Mouse (Mus musculus) liver, embryonic 15.5 days (tissue): ENCODE measurements around the gene Spry2. TPM values are rescaled to one million over a fixed set of nuclear protein-coding genes. Genes with fewer than 3 reads are reported as not detected.

Experiments used
- ATAC-seq: fragments of 200-750 bp; cut with Nextera tagmentation; 2 replicates; pipeline ENCODE4 v1.8.0; 2017; ENCODE audit warnings: moderate number of reproducible peaks, mild to moderate bottlenecking, moderate library complexity; ENCODE audit not compliant: insufficient read depth
- H3K27ac ChIP-seq: fragments of 300-500 bp; sonication (generic); replicated peaks from 2 replicates; pipeline ENCODE4 v1.5.1; 2015; ENCODE audit warnings: mild to moderate bottlenecking, inconsistent platforms
- H3K27me3 ChIP-seq: fragments of 300-500 bp; sonication (generic); 2 replicates; pipeline ENCODE4 v1.6.1; 2015; ENCODE audit warnings: mild to moderate bottlenecking, inconsistent platforms
- H3K36me3 ChIP-seq: fragments of 300-500 bp; sonication (generic); replicated peaks from 2 replicates; pipeline ENCODE4 v1.6.1; 2015; ENCODE audit warnings: moderate library complexity, mild to moderate bottlenecking, inconsistent platforms
- H3K4me1 ChIP-seq: fragments of 300-500 bp; sonication (generic); replicated peaks from 2 replicates; pipeline ENCODE4 v1.6.1; 2015; ENCODE audit warnings: inconsistent platforms
- H3K4me2 ChIP-seq: fragments of 300-500 bp; sonication (generic); 2 replicates; pipeline ENCODE4 v1.6.1; 2015; ENCODE audit warnings: moderate library complexity, mild to moderate bottlenecking, inconsistent platforms
- H3K4me3 ChIP-seq: fragments of 300-500 bp; sonication (generic); replicated peaks from 2 replicates; pipeline ENCODE4 v1.5.1; 2015; ENCODE audit warnings: mild to moderate bottlenecking, inconsistent platforms
- H3K9ac ChIP-seq: fragments of 300-500 bp; sonication (generic); 2 replicates; pipeline ENCODE4 v1.6.1; 2015; ENCODE audit warnings: moderate library complexity, mild to moderate bottlenecking, inconsistent platforms
- H3K9me3 ChIP-seq: fragments of 300-500 bp; sonication (generic); replicated peaks from 2 replicates; pipeline ENCODE4 v1.6.1; 2016; ENCODE audit warnings: inconsistent platforms
- WGBS: fragments of 180-500 bp; shearing (Covaris S2); methylation state at CpG from one replicate; pipeline ENCODE4 v1.1.7; 2015; ENCODE audit warnings: mixed read lengths; ENCODE audit not compliant: insufficient replicate concordance; 5-methylcytosine and 5-hydroxymethylcytosine counted together
- polyA plus RNA-seq: library from polyadenylated mRNA; unstranded; fragments of >200 nt; fragmentation: Nextera tagmentation; extraction: Ambion mirVana; gene quantifications from 2 replicates; pipeline ENCODE4 v1.2.1, GENCODE M21; 2015

The Spry2 gene
- polyA plus RNA-seq, 1 experiment from 2014 or later = 3.2 TPM

- Histone ChIP-seq H3K4me1 (no peaks in the 10 kb centered on the region), H3K4me2 (no peak overlapping the region), H3K9ac (no peak overlapping the region), H3K27ac (no peak overlapping the region), H3K27me3 (no peaks in the 10 kb centered on the region), H3K36me3 (no peaks in the 10 kb centered on the region), H3K9me3 (no peaks in the 10 kb centered on the region), H3K4me3 (no peak overlapping the region)
- 64% methylated on average over 4 of the region's 4 CpGs for WGBS
- ATAC-seq = no peak
These were observed 8.9 kb upstream of the Spry2 start for GRCm38 (mm10) chr14:105905509-105905908.

GRCm38 (mm10) chr14:105902807-105903206 lies 6.2 kb upstream of the Spry2 start:
- Histone ChIP-seq H3K4me1 (no peaks in the 10 kb centered on the region), H3K9me3 (no peaks in the 10 kb centered on the region), H3K4me2 (no peak overlapping the region), H3K4me3 (no peak overlapping the region), H3K36me3 (no peaks in the 10 kb centered on the region), H3K27ac (no peak overlapping the region), H3K9ac (no peak overlapping the region), H3K27me3 (peaks cover 15% of the 10 kb centered on the region)
- WGBS = 70% methylated on average over 7 of the region's 7 CpGs
- no peak for ATAC-seq

GRCm38 (mm10) chr14:105900841-105901240 lies 4.2 kb upstream of the Spry2 start:
- Histone ChIP-seq H3K4me3 (no peak overlapping the region), H3K9ac (no peak overlapping the region), H3K27me3 (peaks cover 35% of the 10 kb centered on the region), H3K4me1 (no peaks in the 10 kb centered on the region), H3K36me3 (no peaks in the 10 kb centered on the region), H3K4me2 (no peak overlapping the region), H3K9me3 (no peaks in the 10 kb centered on the region), H3K27ac (no peak overlapping the region)
- 79% methylated on average over 3 of the region's 3 CpGs for WGBS
- no peak for ATAC-seq

- Histone ChIP-seq H3K27me3 (peaks cover 51% of the 10 kb centered on the region), H3K9ac (no peak overlapping the region), H3K27ac (no peak overlapping the region)
These were observed 2.5 kb upstream of the Spry2 start for GRCm38 (mm10) chr14:105899116-105899515.

GRCm38 (mm10) chr14:105898266-105899111 lies 1.9 kb upstream of the Spry2 start:
- no peaks in the 10 kb centered on the region for H3K9me3 ChIP-seq
- no peaks in the 10 kb centered on the region for H3K4me1 ChIP-seq
- H3K27ac ChIP-seq = no peak overlapping the region; the same call in 1 of the 2 replicates
- H3K36me3 ChIP-seq = no peaks in the 10 kb centered on the region
- peak overlapping the region; percentile 21; the same call in 1 of the 2 replicates for H3K9ac ChIP-seq
- peaks cover 55% of the 10 kb centered on the region for H3K27me3 ChIP-seq
- peak overlapping the region; percentile 58 for H3K4me3 ChIP-seq
- ATAC-seq = 0 out of 2 replicates have a peak, but pooled peaks have one; percentile 2
- H3K4me2 ChIP-seq = peak overlapping the region; percentile 74
- WGBS = under 1% methylated on average over 58 of the region's 58 CpGs

More at GRCm38 (mm10) chr14:105899116-105899515, 2.5 kb upstream of the Spry2 start:
- ATAC-seq = no peak
- WGBS = 10% methylated on average over 11 of the region's 11 CpGs
- Histone ChIP-seq H3K4me3 (peak overlapping the region; percentile 58), H3K9me3 (no peaks in the 10 kb centered on the region), H3K36me3 (no peaks in the 10 kb centered on the region), H3K4me2 (peak overlapping the region; percentile 74), H3K4me1 (no peaks in the 10 kb centered on the region)

- Histone ChIP-seq H3K36me3 (0 out of 2 replicates have a peak, but pooled peaks cover 8% of the 10 kb centered on the region), H3K27ac (peak overlapping the region; percentile 81), H3K9me3 (no peaks in the 10 kb centered on the region), H3K4me3 (peak overlapping the region; percentile 58), H3K4me2 (peak overlapping the region; percentile 74), H3K4me1 (peaks cover 3% of the 10 kb centered on the region; the same call in 1 of the 2 replicates), H3K9ac (peak overlapping the region; percentile 39), H3K27me3 (peaks cover 58% of the 10 kb centered on the region)
- ATAC-seq = peak; percentile 14
- under 1% methylated on average over 18 of the region's 28 CpGs for WGBS
These were observed 1.0 kb upstream of the Spry2 start for GRCm38 (mm10) chr14:105897569-105898101.

GRCm38 (mm10) chr14:105895961-105896651 lies 513 bp downstream of the Spry2 start:
- Histone ChIP-seq H3K9ac (peak overlapping the region; percentile 49), H3K36me3 (0 out of 2 replicates have a peak, but pooled peaks cover 8% of the 10 kb centered on the region), H3K27me3 (peaks cover 58% of the 10 kb centered on the region), H3K4me1 (peaks cover 3% of the 10 kb centered on the region; the same call in 1 of the 2 replicates), H3K4me3 (peak overlapping the region; percentile 58), H3K4me2 (peak overlapping the region; percentile 74), H3K9me3 (no peaks in the 10 kb centered on the region), H3K27ac (peak overlapping the region; percentile 81)
- peak; percentile 23; the same call in 1 of the 2 replicates for ATAC-seq
- under 1% methylated on average over 50 of the region's 50 CpGs for WGBS

GRCm38 (mm10) chr14:105894971-105895873 lies 1.4 kb downstream of the Spry2 start:
- H3K27ac ChIP-seq = peak overlapping the region; percentile 81; the same call in 1 of the 2 replicates
- peak overlapping the region; percentile 58 for H3K4me3 ChIP-seq
- H3K4me1 ChIP-seq = peaks cover 3% of the 10 kb centered on the region; the same call in 1 of the 2 replicates
- ATAC-seq = no peak
- peak overlapping the region; percentile 74 for H3K4me2 ChIP-seq
- H3K27me3 ChIP-seq = peaks cover 58% of the 10 kb centered on the region
- WGBS = under 1% methylated on average over 36 of the region's 36 CpGs
- 0 out of 2 replicates have a peak, but pooled peaks cover 8% of the 10 kb centered on the region for H3K36me3 ChIP-seq
- peak overlapping the region; percentile 49 for H3K9ac ChIP-seq
- no peaks in the 10 kb centered on the region for H3K9me3 ChIP-seq

GRCm38 (mm10) chr14:105893623-105893995 lies 3.0 kb downstream of the Spry2 start:
- H3K9ac ChIP-seq = no peak overlapping the region
- H3K4me3 ChIP-seq = peak overlapping the region; percentile 58; the same call in 1 of the 2 replicates
- WGBS = 54% methylated on average over 9 of the region's 9 CpGs

More at GRCm38 (mm10) chr14:105893623-105893995, 3.0 kb downstream of the Spry2 start:
- Histone ChIP-seq H3K4me2 (peak overlapping the region; percentile 74), H3K9me3 (no peaks in the 10 kb centered on the region), H3K36me3 (0 out of 2 replicates have a peak, but pooled peaks cover 8% of the 10 kb centered on the region), H3K27me3 (peaks cover 51% of the 10 kb centered on the region), H3K27ac (no peak overlapping the region), H3K4me1 (peaks cover 3% of the 10 kb centered on the region; the same call in 1 of the 2 replicates)
- no peak for ATAC-seq
